Mouse (Mus musculus) myocyte (in vitro differentiated cells): Measurements from ENCODE around the gene Etv6.

ENCODE experiments used
- CEBPB ChIP-seq: IDR thresholded peaks from 2 replicates; pipeline ENCODE4 v1.6.1; 2011; ENCODE audit warnings: mild to moderate bottlenecking, moderate library complexity; ENCODE audit not compliant: poor library complexity, insufficient read depth, severe bottlenecking
- E2F4 ChIP-seq: IDR thresholded peaks from one replicate; pipeline ENCODE4 v1.6.1; 2011; ENCODE audit warnings: mild to moderate bottlenecking, control low read depth, moderate library complexity; ENCODE audit not compliant: insufficient read depth
- MAX ChIP-seq: IDR thresholded peaks from one replicate; pipeline ENCODE4 v1.6.1; 2011; ENCODE audit warnings: low read depth, mild to moderate bottlenecking, control low read depth
- MYOD1 ChIP-seq, 3 experiments: IDR thresholded peaks; one replicate each; pipeline ENCODE4 v1.6.1; 2011; ENCODE audit warnings: control low read depth in 2 of 3, low read depth in 2 of 3, mild to moderate bottlenecking in 2 of 3, moderate library complexity in 1 of 3; ENCODE audit not compliant: insufficient read length in 2 of 3, control insufficient read depth in 1 of 3
- MYOG ChIP-seq, 3 experiments: IDR thresholded peaks; one replicate each; pipeline ENCODE4 v1.6.1; 2011; ENCODE audit warnings: control low read depth in 2 of 3, low read depth in 2 of 3, mild to moderate bottlenecking in 2 of 3; ENCODE audit not compliant: insufficient read length in 2 of 3, control insufficient read depth in 1 of 3, insufficient read depth in 1 of 3
- POLR2A ChIP-seq: IDR thresholded peaks from one replicate; pipeline ENCODE4 v1.6.1; 2011; ENCODE audit warnings: low read depth, mild to moderate bottlenecking, control low read depth, moderate library complexity; ENCODE audit not compliant: insufficient read length
- POLR2AphosphoS2 ChIP-seq: IDR thresholded peaks from one replicate; pipeline ENCODE4 v1.6.1; 2011; ENCODE audit warnings: low read depth, control low read depth; ENCODE audit not compliant: insufficient read length
- REST ChIP-seq: IDR thresholded peaks from one replicate; pipeline ENCODE4 v1.6.1; 2011; ENCODE audit warnings: mild to moderate bottlenecking, control low read depth, moderate library complexity; ENCODE audit not compliant: insufficient read depth, insufficient read length
- SRF ChIP-seq: IDR thresholded peaks from one replicate; pipeline ENCODE4 v1.6.1; 2011; ENCODE audit warnings: low read depth; ENCODE audit not compliant: control insufficient read depth, insufficient read length

DNA sequence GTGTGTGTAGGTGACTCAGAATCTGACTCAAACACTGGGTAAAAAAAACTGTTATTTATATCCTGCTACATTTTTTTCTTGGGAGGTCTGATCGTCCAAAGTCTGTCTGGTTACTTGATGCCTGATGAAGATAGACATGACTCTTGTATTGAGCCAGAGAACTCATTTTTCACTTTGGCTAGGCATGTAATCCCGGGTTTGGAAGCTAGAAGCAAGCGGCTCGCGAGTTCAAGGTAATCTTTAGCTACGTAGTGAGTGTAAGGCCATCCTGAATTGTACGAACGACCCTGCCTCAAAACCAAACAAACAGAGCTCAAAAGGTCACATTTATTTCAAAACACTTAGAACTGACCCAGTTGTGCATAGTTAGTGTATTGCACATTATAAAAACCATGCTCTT lies 128.9 kb downstream of the Etv6 start:
- TF ChIP-seq MYOG (IDR thresholded peaks at IDR 0.05; ENCODE audit: control insufficient read depth in 1 of 3, insufficient read depth in 1 of 3, insufficient read length in 2 of 3, low read depth in 2 of 3) (no peak), E2F4 (no peak), POLR2A (no peak), CEBPB (no peak), MAX (no peak), SRF (no peak), MYOD1 (IDR thresholded peaks at IDR 0.05; ENCODE audit: control insufficient read depth in 1 of 3, insufficient read length in 2 of 3, low read depth in 2 of 3) (no peak), POLR2AphosphoS2 (no peak), REST (no peak)
